Mouse (Mus musculus): Measurements from ENCODE around the gene Sh3rf1. TPM values are rescaled to one million over a fixed set of nuclear protein-coding genes. Genes with fewer than 3 reads are reported as not detected.

Sh3rf1 gene
- 10 to 100 TPM; 64.7 to 72.7 TPM for total RNA-seq (2021)
- long read RNA-seq, full-length matches to known transcripts = 53 of 69 reads
- long read RNA-seq, partial matches to known transcripts = 8 of 69 reads
- long read RNA-seq, other reads (novel, unspliced or antisense) = 8 of 69 reads

DNA sequence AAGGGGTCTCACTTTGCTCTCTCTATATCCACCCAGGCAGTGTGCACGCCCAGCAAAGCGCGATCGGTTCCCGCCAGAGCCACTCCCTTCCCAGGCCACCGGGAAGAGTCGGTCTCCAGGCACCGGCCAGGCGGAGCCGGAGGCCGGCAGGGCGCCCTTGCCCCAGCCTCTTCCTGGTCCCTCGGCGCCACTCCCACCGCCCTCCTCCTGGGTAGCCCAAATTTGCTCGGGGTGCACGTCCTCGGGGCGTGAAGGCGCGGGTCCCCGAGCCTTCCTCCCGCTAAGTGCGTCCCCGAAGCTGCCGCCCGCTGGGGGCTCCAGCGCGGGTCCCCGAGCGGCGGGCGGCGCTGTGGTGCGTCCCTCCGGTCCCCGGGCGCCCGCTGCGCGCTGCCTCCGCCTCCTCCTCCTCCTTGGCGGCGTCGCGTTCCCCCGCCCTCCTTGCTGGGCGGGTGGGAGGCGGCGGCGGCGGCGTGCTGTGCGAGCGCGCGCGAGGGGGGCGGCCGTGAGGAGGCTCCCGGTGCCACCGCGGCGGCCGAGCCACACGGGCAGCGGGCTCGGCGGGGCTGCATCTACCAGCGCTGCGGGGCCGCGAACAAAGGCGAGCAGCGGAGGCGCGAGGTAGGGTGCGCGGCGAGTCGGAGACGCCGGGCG lies at the start of gene Sh3rf1:
Gene Sh3rf1 (plus strand): TSS at position 144 of the 651 bp plus-strand sequence.
- DNase-seq (ENCODE audit: low spot score in 2 of 2) = peak; percentile 72 to 78

DNA sequence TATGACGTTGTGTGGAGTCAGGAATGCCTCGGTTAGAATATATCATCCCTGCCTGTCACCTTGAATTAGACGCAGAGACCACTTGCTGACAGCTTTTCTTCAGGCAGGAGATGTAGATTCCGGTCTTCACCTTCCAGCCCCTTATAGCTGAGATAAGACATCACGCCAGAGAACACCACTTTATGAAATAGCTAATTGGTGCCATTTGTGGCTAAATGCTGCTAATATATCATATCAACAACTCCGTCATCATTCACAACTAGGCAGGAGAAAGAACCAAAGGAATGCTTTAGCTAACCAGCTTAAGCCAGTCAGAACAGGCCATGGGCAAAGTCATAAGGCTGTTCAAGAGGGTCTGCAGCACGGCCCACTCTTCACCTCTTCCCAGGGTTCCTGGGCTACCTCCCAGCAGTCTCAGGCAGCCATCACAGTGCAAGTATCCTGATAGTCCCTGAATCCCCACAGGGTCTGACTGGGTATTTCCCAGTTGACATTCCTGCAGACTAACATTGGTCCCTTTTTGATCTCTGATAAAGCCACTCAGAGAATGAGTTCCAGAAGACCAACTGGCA lies 49.7 kb upstream of the Sh3rf1 start:
- DNase-seq (ENCODE audit: low spot score in 2 of 2) = no peak

DNA sequence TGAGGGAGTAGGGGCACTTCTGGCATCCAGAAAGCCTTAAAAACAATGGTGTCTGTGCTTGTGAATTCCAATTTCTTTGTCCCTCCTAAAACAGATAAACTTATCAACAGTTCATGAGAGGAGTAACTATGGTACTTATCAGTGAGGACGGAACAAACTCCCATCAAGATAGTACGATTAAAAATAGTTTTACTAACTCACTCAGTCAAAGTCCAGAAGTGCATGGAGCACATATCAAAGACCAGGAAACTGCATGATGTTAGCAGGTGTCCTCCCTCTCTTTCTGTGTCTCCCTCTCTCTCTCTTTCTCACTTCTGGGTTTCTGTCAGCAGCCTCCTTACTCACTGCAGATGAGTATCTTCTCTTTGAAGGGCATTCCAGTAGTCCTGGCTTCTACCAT lies 47.8 kb upstream of the Sh3rf1 start:
- DNase-seq (ENCODE audit: low spot score in 2 of 2) = no peak

DNA sequence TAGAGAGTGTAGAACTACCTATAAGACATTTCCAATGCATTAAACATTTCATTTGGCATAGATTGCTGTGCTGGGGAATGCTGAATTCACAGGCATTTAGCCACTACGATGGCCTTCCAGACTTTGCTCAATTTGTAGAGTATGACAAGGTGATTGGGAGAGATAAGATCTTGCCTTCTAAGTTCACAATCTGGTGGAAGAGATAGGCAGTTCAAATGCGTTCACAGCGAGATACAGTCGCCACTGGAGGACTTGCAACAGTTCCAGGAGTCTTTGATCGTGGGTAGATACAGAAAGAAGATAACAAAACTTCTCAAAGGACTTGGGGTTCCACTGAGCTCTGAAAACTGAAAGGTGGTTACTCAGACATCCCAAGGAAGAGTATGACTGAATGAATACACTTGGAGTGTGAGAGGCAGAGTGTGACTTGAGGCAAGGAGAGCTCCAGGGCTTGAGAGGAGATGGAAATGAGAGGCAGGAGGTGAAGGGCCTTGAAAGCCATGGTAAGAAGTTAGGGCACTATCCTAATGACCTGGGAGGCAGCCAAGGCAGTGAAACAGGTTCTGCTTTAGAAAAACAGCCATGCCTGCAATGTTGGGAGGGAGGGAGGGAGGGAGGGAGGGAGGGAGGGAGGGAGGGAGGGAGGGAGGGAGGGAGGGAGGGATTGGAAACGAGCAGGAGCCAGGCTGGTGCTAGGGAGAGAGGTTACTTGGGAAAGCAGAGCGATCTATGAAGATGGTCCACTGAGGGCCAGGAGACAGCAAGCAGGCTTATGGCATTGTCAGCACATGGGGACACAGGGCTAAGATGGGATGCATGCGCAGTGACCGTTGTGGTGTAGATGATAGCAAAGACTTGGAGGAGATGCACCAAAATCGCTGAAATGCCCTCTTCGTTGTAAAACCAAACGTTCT lies 45.7 kb upstream of the Sh3rf1 start:
- DNase-seq (ENCODE audit: low spot score in 2 of 2) = no peak

DNA sequence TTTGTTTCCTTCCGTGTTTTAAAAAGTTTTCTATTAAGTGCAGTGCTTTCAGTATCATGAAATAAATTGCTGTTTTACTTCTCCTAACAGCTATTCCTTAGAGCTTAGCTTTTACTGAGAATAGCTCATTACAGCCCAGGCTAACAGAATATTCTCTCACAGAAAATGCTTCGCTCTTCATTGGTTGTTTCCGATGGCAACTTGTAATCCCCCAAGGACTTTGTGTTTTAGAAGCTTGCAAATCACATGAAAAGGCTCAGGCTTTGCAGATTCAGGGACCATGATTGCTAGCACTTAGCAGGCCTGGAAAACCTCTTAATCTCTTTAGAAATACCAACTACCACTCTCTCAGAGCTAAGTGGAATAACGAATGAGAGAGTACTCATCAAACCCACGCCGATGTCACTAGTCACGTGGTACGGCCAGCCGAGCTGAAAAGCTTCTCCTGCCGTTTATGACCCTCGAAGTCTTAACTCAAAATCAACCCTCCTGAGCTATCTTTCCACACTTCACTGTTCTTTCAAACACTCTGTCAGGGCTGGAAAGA lies 45.0 kb upstream of the Sh3rf1 start:
- peak in 1 of 2 experiments; percentile 6 for DNase-seq (ENCODE audit: low spot score in 2 of 2)

DNA sequence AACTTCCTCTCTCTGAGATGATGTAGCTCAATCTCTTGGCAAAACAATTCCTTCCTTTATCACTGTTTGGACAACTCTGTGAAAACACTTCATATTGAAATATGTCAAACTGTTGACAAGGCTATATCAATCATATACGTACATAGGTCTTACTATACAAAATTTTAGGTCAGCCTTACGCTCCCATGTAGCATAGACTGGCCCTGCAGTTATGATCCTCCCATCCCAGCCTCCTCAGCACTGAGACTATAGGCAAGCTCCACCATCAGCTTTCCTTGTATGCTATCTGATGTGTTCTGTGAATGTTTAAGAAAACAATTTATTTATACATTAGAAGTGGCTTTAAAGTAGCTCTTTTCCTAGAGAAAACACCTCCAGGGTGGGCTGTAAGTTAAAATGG lies 42.1 kb upstream of the Sh3rf1 start:
- DNase-seq (ENCODE audit: low spot score in 2 of 2) = no peak

DNA sequence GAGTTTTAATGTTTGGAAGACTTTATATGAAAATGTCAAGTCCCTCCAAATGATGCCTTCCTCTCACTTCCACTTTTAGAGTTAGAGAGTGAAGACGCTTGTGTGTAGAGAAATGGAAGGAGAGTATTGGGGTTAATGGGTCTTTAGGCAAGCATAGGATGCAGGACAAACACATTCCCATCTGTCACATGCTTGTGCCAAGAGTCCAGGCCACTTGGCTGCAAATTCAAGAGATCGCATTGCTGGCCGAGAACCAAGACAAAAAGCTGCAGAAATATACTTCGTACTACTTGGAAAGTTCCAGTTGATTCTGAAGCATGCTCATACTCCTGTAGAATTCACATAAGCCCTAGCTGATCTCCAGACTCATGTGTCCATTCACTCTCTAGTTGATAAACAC lies 41.7 kb upstream of the Sh3rf1 start:
- DNase-seq (ENCODE audit: low spot score in 2 of 2) = no peak

DNA sequence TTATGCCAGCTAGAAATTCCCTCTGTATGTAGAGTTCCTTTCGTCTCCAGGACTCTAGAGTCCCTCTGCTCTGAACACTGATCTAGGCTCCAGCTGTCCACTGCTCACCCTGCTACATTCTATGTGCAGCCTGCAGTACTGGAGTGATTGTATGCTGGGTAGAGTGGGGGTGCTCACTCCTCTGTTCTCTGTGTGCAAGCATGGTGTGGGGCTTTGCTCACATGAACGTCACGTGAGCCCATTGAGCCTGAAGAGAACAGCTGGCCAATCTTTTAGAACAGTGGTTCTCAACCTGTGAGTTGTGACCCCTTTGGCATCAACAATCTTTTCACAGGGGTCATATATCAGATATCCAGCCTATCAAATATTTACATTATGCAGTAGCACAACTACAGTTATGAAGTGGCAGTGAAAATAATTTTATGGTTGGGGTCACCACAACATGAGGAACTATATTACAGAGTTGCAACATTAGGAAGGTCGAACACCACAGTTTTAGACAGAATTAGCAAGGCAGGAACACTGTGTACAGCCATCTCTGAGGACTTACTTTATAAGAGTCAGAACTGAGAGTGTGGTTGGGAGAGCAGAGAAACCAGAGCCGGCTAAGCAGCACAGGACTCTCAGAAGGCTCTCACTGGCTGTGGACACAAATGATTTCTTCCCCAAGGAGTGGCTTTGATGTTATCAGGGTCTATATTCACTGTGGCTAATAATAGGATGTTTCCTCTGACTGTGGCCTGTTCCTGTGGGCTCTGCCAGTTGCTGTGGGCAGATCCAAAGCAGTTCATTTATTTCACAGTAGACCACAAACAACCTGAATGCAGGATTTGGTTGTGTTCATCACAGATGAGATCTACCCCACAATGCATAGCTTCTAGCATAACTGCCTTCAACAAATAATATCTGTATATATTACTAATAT lies 38.1 kb upstream of the Sh3rf1 start:
- DNase-seq (ENCODE audit: low spot score in 2 of 2) = no peak

DNA sequence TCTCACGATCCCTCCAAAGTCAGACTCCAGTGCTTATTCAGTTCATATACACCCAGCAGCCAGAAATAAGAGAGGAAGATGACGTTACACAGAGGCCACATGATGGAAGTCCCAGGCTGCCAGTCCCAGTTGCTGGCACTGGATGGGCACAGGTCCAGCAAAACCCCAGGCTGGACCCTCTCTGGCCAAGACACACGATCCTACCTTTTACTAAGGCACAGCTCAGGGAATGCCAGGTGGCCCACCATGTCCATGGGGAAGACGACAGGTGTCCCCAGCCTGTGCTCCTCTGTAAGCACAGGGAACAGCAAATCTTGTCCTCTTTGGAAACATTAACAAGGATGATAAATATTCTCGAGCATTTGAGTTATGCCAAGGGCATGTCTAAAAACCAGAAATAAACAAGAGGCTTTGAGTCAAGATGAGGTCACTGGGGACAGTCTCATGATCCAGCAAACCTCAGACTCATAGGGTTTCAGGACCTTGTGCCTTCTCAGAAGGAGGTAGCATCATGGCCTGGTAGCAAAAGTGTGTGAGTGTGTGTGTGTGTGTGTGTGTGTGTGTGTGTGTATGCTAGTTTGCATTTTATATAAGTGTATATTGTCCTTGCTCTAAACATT lies 29.3 kb upstream of the Sh3rf1 start:
- no peak for DNase-seq (ENCODE audit: low spot score in 2 of 2)

DNA sequence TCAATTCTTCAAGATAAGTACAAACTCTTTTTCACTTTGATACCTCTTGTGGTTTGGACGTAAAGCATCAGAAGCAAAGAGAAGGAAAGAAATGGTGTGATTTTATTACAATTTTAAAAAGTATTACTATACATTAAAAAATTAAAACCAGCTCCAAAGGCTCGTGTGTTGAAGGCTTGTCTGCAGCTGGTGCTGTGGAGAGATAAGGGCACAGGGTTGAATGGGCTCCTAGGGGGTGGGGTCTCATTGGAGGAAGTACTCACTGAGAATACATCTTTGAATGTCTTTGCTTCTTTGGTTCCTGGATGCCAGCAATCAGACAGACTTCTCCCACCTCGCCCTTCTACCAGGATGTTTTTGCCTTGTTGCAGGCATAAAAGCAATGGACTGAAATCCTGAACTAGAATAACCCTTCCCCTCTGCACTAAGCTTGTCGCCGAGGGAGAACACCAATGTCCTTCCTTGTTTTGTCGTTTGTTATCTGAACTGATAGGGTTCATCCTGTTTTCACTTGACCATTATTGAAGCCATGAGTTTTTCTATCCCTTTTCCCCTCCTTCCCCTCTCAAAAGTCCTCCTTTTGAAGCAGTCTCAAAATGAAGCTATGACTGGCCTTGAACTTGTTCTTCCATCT lies 23.3 kb upstream of the Sh3rf1 start:
- no peak for DNase-seq (ENCODE audit: low spot score in 2 of 2)

DNA sequence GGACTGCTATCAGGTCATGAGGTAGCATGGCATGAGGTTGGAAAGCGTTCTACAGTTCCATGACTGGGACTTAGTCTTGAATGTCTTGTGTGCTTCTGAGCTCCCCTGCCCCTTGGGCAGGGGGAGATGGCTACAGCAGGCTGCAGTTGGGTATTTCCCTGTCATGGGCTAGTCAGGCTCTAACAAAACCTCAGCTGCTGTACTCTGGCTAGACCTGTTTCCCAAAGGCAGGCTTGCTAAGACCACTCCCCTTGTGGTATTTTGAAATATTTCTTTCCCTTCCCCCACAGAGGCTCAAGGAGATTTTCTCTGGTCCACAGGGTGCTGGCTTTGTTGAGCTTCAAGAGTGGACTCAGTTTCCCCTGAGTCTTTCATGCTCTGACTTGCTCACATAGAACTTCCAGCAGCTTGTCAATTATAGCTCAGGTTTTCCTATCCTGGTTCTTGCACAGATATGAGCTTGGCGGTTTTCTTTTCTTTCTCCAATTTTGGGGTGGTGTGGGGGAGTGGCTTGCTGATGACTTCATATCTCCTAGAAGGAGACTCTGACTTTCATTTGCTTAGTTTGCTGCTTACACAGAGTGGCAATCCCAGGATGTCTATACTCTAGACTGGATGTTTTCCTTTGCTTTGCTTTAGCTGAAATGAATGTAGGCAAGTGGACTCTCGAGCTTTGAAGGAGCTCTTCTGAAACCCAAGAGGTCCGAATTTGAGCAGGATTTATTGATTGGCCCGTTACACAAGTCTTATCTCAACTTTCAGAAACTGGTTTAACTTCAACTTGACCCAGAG lies 20.4 kb upstream of the Sh3rf1 start:
- DNase-seq (ENCODE audit: low spot score in 2 of 2) = no peak

DNA sequence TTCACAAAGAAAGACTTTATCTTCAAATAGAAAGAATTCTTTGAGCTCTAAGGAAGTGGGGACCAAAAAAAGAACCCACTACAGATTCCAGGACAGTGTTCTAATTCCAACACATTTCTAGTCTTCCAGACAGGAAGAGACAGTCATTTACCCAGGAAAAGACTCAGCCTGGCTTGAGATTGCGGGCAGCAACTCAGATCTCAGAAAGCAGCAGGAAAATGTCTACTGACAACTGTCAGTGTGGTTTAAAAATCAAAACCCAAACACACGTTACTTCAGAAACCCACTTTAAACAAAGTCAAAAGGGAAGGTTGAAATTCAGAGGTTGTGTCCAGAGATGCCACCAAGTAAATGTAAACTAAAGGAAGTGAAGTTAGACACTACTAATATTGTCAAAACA lies 16.8 kb upstream of the Sh3rf1 start:
- no peak for DNase-seq (ENCODE audit: low spot score in 2 of 2)

DNA sequence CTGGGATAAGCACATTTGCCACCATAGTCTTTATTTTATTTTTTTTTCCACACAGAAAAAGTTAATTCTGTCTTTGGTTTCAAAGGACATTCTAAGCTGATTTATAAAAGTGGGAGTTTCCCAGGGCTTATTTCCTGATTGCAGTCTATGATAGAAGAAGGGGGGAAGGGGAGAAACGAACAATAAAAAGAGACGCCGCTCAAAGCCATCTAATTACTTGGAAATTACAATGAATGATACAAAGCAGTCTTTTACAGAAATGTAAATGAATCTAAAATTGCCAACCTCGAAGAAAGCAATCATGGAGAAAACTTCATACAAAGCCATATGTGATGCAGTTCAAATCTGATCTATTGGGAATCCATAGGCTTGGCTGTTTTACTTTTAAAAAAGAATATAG lies 16.0 kb upstream of the Sh3rf1 start:
- no peak for DNase-seq (ENCODE audit: low spot score in 2 of 2)

DNA sequence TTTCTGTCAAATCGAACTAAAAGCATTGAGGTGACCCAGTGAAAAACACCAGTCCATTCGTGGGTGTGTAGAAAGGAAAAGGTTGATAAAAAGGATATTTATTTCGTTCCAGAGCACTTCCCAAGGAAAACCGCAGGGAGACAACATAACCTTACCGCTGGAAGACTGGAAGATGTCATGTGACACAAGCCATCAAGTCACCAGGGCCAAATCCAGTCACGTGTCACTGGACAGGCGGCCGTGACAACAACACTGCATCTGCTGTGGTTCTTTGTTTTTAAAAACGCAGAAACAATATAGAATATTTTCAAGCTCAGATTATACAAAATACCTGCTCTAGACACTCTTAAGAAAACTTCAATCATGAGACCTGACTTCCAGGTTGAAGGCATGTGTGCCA lies 15.0 kb upstream of the Sh3rf1 start:
- no peak for DNase-seq (ENCODE audit: low spot score in 2 of 2)

DNA sequence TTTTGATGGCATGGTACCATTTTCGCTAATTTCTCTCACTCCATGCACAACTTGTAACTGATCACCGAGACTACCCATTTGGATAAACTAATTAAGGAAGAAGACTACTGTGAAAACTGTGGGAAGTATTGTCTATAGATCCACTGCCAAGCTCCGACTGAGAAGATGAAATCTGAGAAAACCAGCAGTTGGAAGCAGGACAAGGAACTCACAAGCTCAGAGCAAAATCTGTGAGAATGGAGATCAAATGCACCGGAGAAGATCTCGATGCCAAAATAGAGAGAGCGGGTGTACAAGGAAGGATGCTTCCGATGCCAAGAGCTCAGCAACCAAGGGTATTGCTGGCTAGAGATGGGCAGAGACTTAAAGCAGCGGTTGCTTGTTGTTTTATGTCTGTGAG lies 12.8 kb upstream of the Sh3rf1 start:
- no peak for DNase-seq (ENCODE audit: low spot score in 2 of 2)

DNA sequence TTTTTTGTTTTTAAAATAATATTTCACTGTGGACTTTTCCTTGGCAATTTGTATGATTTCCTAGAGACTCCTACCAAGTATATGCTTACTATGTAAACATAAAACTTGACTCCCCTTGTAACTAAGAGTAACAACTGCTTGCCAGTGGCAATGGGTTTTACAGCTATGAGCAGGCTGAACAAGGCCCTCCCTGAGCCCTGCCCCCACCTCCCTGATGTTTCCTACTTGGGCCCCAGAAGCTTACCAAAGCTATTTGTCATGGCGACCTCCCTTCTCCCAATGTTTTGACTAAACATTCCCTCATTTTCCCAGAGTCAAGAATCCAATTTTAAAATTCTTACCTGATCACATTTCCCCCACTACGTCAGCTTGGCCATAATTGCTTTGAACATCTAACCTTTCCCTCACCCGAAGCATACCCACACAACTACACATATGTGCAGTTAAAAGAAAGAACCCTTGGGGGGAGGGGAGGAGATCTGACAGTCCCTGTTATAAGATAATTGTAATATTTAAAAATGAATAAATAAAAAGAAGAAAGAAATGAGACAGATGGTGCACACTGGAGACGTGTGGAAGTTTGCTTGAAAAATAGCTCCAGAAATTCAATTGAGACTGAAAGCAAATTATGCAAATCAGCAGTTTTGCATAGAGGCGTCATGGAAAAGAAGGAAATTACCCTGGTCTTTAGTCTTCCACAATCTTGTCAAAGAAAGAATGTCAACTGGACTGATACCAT lies 8.4 kb upstream of the Sh3rf1 start:
- DNase-seq (ENCODE audit: low spot score in 2 of 2) = no peak

DNA sequence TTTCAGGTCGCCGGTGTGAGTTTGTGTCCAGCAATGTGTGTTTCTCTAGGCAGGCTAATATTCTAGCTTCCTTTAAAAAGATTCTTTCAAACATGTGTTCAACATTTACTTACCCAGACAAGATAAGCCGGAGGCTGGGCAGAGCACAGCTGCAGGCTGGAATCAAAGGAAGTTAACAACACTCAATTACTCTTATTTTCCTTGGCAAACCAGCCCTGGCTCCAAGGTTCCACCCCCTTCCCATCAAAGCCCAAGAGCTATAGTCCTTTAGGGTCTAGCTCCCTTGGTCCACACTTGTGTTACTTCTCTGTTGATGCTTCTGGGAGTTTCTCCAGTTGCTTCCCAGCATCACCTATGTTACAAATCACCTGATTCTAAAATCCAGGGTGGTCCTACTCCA lies 6.7 kb upstream of the Sh3rf1 start:
- DNase-seq (ENCODE audit: low spot score in 2 of 2) = no peak

DNA sequence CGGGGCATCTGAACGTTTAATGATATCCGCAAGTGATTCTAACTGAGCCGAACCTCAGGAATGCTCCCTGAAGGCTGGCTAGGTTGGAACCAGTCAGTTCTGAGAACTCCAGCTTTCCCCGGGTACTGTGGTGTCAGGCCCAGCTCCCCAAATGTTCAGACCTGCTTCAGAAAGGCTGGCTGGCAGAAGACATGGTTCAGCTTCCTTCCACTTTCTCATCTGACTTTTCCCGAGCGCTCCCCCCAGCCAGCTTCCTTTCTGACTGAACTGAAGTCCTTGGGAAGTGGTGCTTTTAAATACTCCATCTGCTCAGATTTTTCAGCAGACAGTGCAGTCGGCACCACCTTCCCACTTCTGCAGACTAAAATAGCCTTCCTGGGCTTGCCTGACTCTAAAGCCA lies 6.2 kb upstream of the Sh3rf1 start:
- DNase-seq (ENCODE audit: low spot score in 2 of 2) = peak; percentile 47 to 61

Data from layer of hippocampus, adult 18-20 months (tissue).